ENCODE assay signal across 26 mouse cellular contexts in genomic region chr3:153071549-153071948, GRCm38 (mm10).
A peak's percentile ranks its signal among the peaks of the same experiment; 100 is the strongest.
DNase-seq lines count a peak whose midpoint lies in the region; ATAC-seq and TF ChIP-seq lines count a peak whose summit lies in the region.
"Had no signal": no experiment of that assay in that cellular context is flagged by ENCODE, and none has a peak within 500 bp of the region (broad histone marks: within the 10 kb centered on the region; RNA-seq: fewer than 3 reads in every experiment).

No protein-coding gene starts in this region.

- no peak overlapping the region for H3K4me3 ChIP-seq in forebrain, embryonic 16.5 days (replicated peaks; ENCODE audit: low read length)
- H3K4me3 ChIP-seq in forebrain, embryonic 12.5 days (replicated peaks), result no peak overlapping the region
- H3K4me3 ChIP-seq in liver, embryonic 12.5 days, result no peak overlapping the region
- no peak overlapping the region for H3K4me3 ChIP-seq in liver, embryonic 14.5 days (ENCODE audit: insufficient read depth in 1 of 2, low read depth in 2 of 2, low read length in 2 of 2)
- H3K4me3 ChIP-seq: forebrain, embryonic 13.5 days; gastrocnemius, adult 2 months; heart, embryonic 12.5 days; heart, embryonic 15.5 days; hindbrain, embryonic 10.5 days had no signal

- no peaks in the 10 kb centered on the region for H3K9me3 ChIP-seq in forebrain, embryonic 16.5 days (ENCODE audit: control insufficient read depth, low read length)
- H3K9me3 ChIP-seq in forebrain, embryonic 12.5 days, result no peaks in the 10 kb centered on the region
- H3K9me3 ChIP-seq in liver, embryonic 12.5 days (replicated peaks), result no peaks in the 10 kb centered on the region
- H3K9me3 ChIP-seq in liver, embryonic 14.5 days (ENCODE audit: control insufficient read depth, low read length), result no peaks in the 10 kb centered on the region
- H3K9me3 ChIP-seq: forebrain, embryonic 13.5 days; heart, embryonic 12.5 days; heart, embryonic 15.5 days; hindbrain, embryonic 10.5 days had no signal

- DNase-seq in liver, result no peak
- no peak for DNase-seq in liver, embryonic 14.5 days (ENCODE audit: low read depth in 3 of 3, low spot score in 3 of 3)
- DNase-seq in thymus, postnatal 10 days (ENCODE audit: low spot score in 2 of 2), result no peak
- DNase-seq: adrenal gland, adult 2 months; adrenal gland, postnatal 14 days; cerebellum, adult 18-20 months; cerebellum, adult 9-10 months; cerebellum, postnatal 14 days; gastrocnemius, adult 2 months; gastrocnemius, postnatal 14 days; heart, postnatal 10 days; heart, postnatal 36 days had no signal

- H3K4me1 ChIP-seq in forebrain, embryonic 16.5 days (replicated peaks; ENCODE audit: control insufficient read depth, insufficient read depth, low read length), result no peaks in the 10 kb centered on the region; the same call in 1 of the 2 replicates
- H3K4me1 ChIP-seq in forebrain, embryonic 12.5 days, result peaks cover 6% of the 10 kb centered on the region
- peaks cover 30% of the 10 kb centered on the region for H3K4me1 ChIP-seq in liver, embryonic 12.5 days
- H3K4me1 ChIP-seq in liver, embryonic 14.5 days (replicated peaks; ENCODE audit: control insufficient read depth in 2 of 2, insufficient read depth in 2 of 2, low read length in 1 of 2), result peaks cover 17 to 19% of the 10 kb centered on the region in 2 experiments
- H3K4me1 ChIP-seq: heart, embryonic 15.5 days; hindbrain, embryonic 10.5 days had no signal

- ATAC-seq in forebrain, embryonic 16.5 days, result no peak
- ATAC-seq in forebrain, embryonic 12.5 days (ENCODE audit: low FRiP score), result no peak
- peak; percentile 42 for ATAC-seq in liver, embryonic 12.5 days
- peak; percentile 61 for ATAC-seq in liver, embryonic 14.5 days (ENCODE audit: insufficient read depth)
- ATAC-seq in megakaryocyte-erythroid progenitor cell, adult 5-6 weeks (replicated peaks; ENCODE audit: low FRiP score, low TSS enrichment, poor library complexity, severe bottlenecking), result peak; percentile 35; the same call in 1 of the 2 replicates
- ATAC-seq in frontal cortex, adult (ENCODE audit: low TSS enrichment), result no peak
- ATAC-seq: CD4-positive, CD25-positive, alpha-beta regulatory T cell, adult 4 months; hindbrain, postnatal 0 days; inflammation-experienced regulatory T-cells, adult 6 months; intestine, embryonic 16.5 days had no signal

- no peak for TF ChIP-seq EP300 in liver, embryonic 14.5 days (IDR thresholded peaks at IDR 0.05; ENCODE audit: low read depth)

- no peak overlapping the region for H3K9ac ChIP-seq in forebrain, embryonic 16.5 days (replicated peaks; ENCODE audit: low read depth, low read length)
- H3K9ac ChIP-seq in forebrain, embryonic 12.5 days, result no peak overlapping the region
- no peak overlapping the region for H3K9ac ChIP-seq in liver, embryonic 12.5 days
- no peak overlapping the region for H3K9ac ChIP-seq in liver, embryonic 14.5 days (replicated peaks)
- H3K9ac ChIP-seq: forebrain, embryonic 13.5 days; heart, embryonic 12.5 days; heart, embryonic 15.5 days; hindbrain, embryonic 14.5 days had no signal

- H3K27ac ChIP-seq in forebrain, embryonic 16.5 days (ENCODE audit: low read length), result 0 out of 2 replicates have a peak overlapping the region, but pooled peaks have one; percentile 20
- H3K27ac ChIP-seq in forebrain, embryonic 12.5 days, result no peak overlapping the region
- H3K27ac ChIP-seq in liver, embryonic 12.5 days, result peak overlapping the region; percentile 46
- no peak overlapping the region for H3K27ac ChIP-seq in liver, embryonic 14.5 days
- H3K27ac ChIP-seq: forebrain, embryonic 13.5 days; gastrocnemius, adult 2 months; heart, embryonic 15.5 days; hindbrain, embryonic 10.5 days; hindbrain, embryonic 14.5 days; hindbrain, postnatal 0 days had no signal

- no peaks in the 10 kb centered on the region for H3K27me3 ChIP-seq in forebrain, embryonic 16.5 days (replicated peaks; ENCODE audit: control insufficient read depth, insufficient read depth, low read length)
- peaks cover 6% of the 10 kb centered on the region; the same call in 1 of the 2 replicates for H3K27me3 ChIP-seq in forebrain, embryonic 12.5 days
- peaks cover 14% of the 10 kb centered on the region; the same call in 1 of the 2 replicates for H3K27me3 ChIP-seq in liver, embryonic 12.5 days (replicated peaks)
- no peaks in the 10 kb centered on the region; the same call in 1 of the 2 replicates for H3K27me3 ChIP-seq in liver, embryonic 14.5 days (ENCODE audit: control insufficient read depth, insufficient read depth, low read length)
- H3K27me3 ChIP-seq: forebrain, embryonic 13.5 days; heart, embryonic 15.5 days had no signal

- no peaks in the 10 kb centered on the region for H3K36me3 ChIP-seq in forebrain, embryonic 16.5 days (ENCODE audit: control insufficient read depth, insufficient read depth)
- no peaks in the 10 kb centered on the region for H3K36me3 ChIP-seq in forebrain, embryonic 12.5 days (replicated peaks)
- H3K36me3 ChIP-seq in liver, embryonic 12.5 days, result no peaks in the 10 kb centered on the region
- H3K36me3 ChIP-seq in liver, embryonic 14.5 days (replicated peaks; ENCODE audit: control insufficient read depth, insufficient read depth, low read depth), result no peaks in the 10 kb centered on the region
- H3K36me3 ChIP-seq: heart, embryonic 12.5 days; heart, embryonic 15.5 days; hindbrain, embryonic 10.5 days had no signal

- WGBS in forebrain, embryonic 16.5 days, result 83% methylated on average over 8 of the region's 8 CpGs
- WGBS in forebrain, embryonic 12.5 days, result 76% methylated on average over 8 of the region's 8 CpGs
- WGBS in liver, embryonic 12.5 days (ENCODE audit: insufficient replicate concordance), result 74% methylated on average over 8 of the region's 8 CpGs
- 68% methylated on average over 8 of the region's 8 CpGs for WGBS in liver, embryonic 14.5 days (ENCODE audit: insufficient replicate concordance)

- no peak for TF ChIP-seq CTCF in liver, embryonic 14.5 days (IDR thresholded peaks at IDR 0.05; ENCODE audit: low read depth)

- no peak overlapping the region for H3K4me2 ChIP-seq in forebrain, embryonic 16.5 days (ENCODE audit: low read length)
- no peak overlapping the region for H3K4me2 ChIP-seq in forebrain, embryonic 12.5 days
- H3K4me2 ChIP-seq in liver, embryonic 12.5 days, result peak overlapping the region; percentile 17
- H3K4me2 ChIP-seq in liver, embryonic 14.5 days (ENCODE audit: low read depth), result peak overlapping the region; percentile 36
- H3K4me2 ChIP-seq: forebrain, embryonic 13.5 days; heart, embryonic 12.5 days; heart, embryonic 15.5 days; hindbrain, embryonic 14.5 days had no signal

Comparison
In these comparisons a context has a peak if more than half of its experiments do, and no peak if none do; other contexts are left out.
1. H3K27ac ChIP-seq: peak in forebrain, embryonic 16.5 days (single experiment) and liver, embryonic 12.5 days (single experiment); none in forebrain, embryonic 12.5 days (single experiment) and liver, embryonic 14.5 days (single experiment).
2. ATAC-seq: peak in liver, embryonic 12.5 days (single experiment), liver, embryonic 14.5 days (single experiment) and megakaryocyte-erythroid progenitor cell, adult 5-6 weeks (single experiment); none in forebrain, embryonic 16.5 days (single experiment), forebrain, embryonic 12.5 days (single experiment) and frontal cortex, adult (single experiment).
3. H3K4me2 ChIP-seq: peak in liver, embryonic 12.5 days (single experiment) and liver, embryonic 14.5 days (single experiment); none in forebrain, embryonic 16.5 days (single experiment) and forebrain, embryonic 12.5 days (single experiment).